Comparison of ENCODE assay signal across 15 mouse cellular contexts in the genomic region with DNA sequence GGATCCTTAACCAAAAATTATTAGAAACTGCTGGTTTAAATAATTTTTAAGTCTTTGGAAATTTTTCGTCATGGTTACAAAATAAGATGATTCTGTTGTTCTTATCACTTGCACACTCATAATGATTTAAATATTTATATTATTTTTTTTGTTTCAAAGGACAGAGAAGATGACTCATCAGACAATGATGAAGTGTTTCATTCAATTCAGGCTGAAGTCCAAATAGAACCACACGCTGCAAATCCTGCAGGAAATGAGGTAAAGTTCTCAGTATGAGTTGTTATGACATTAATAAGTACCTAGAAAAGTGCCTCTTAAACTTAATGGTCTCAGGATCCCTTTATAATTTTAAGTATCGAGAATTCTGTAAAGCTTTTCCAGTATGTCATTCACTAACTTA.
"Had no signal": no experiment of that assay in that cellular context is flagged by ENCODE, and none has a peak within 500 bp of the region (broad histone marks: within the 10 kb centered on the region; RNA-seq: fewer than 3 reads in every experiment).

No protein-coding gene starts in this region.

- H3K9me3 ChIP-seq: liver, embryonic 13.5 days had no signal

- H3K4me3 ChIP-seq: layer of hippocampus, adult 2 months; left cerebral cortex, adult 2 months; liver, embryonic 13.5 days had no signal

- H3K27me3 ChIP-seq: liver, embryonic 13.5 days had no signal

- ATAC-seq: intestine, postnatal 0 days had no signal

- H3K4me1 ChIP-seq: liver, embryonic 13.5 days had no signal

- H3K27ac ChIP-seq: kidney, postnatal 0 days; layer of hippocampus, adult 2 months; left cerebral cortex, adult 2 months; liver, embryonic 13.5 days; stomach, postnatal 0 days had no signal

- H3K9ac ChIP-seq: liver, embryonic 13.5 days had no signal

- DNase-seq: kidney, adult 2 months; kidney, postnatal 25 days; layer of hippocampus, adult 9-11 months; liver, embryonic 13.5 days; midbrain, embryonic 14.5 days; right cerebral cortex, postnatal 4 days; thymus, adult 2 months; thymus, postnatal 14 days; thymus, postnatal 4 days had no signal

- H3K4me2 ChIP-seq: liver, embryonic 13.5 days; midbrain, embryonic 11.5 days had no signal

- H3K36me3 ChIP-seq: liver, embryonic 13.5 days had no signal
